Mouse (Mus musculus) lung, postnatal 36 days (tissue): ENCODE data around the gene Tmem202.

ENCODE experiments used
- DNase-seq: peaks from one replicate; pipeline ENCODE4 v3.0.0; 2022; ENCODE audit warnings: mixed read lengths

The Tmem202 gene

DNA sequence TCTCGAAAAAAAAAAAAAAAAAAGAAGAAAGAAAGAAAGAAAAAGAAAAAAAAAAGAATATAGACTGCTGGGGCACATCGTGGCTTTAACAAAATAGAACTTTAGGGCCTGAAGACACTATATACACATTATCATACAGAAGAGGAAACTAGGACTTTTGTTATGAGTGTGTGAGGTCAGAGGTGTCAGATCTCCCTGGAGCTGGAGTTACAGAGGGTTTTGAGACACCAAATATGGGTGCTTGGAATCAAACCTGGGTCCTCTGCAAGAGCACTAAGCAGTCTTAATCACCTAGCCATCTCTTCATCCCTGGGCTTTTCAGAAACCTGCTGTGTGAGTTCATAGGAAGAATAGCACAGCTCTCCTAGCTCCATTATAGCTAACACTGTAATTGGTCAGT, 6.2 kb downstream of the Tmem202 start:
- DNase-seq = no peak

DNA sequence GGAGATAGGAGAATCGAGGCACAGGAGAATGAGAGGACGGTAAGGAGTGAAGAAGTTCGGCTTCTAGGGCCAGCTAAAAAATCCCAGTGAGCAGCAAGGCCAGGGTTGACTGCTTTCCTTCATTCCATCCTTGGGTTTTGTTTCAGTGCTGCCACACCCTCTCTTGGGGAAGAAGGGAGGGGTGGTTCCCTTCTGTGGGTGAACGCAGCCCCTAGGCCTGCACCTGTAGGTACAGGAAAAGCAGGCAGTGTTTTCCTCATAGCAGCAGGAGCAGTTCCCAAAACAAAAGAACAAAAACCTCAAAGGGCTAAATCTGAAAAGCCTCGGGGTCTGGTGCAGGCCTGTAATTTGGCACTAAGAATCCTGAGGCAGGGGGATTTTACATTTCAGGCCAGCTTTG, 8.0 kb downstream of the Tmem202 start:
- no peak for DNase-seq

DNA sequence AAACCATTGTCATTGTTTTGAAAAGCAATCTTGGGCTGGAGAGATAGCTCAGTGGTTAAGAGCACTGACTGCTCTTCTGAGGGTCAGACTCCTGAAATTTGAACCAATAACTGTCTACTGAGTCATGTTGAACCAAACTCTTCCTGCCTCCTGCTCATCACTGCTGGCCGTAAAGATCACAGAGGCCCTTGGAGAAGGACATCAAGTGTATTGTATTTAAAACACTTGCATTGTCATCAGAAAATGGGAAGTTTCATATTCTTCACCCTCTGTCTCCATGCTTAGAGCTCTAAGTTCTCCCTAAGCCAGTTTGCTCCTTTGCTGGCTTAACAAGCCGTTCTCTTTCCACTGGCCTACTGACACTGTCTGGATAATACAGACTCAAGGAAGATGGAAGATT, 11.4 kb downstream of the Tmem202 start:
- no peak for DNase-seq

DNA sequence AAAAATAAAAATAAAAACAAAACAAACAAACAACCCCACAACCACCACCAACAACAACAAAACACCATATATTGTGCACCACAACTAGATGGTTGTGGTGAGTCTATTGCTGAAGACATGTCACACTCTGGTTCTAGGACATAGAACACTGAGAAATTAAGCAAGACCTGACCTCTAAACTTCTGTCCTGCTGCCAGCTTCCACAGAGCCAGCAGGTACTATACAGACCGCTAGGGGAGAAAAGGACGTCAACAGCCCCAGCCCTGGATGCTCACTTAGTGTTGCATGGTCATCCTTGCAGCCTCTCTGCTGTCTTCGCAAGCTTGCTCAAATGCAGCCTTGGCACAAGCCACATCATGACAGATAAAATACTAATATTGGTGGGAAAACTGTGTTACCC, 12.1 kb downstream of the Tmem202 start:
- DNase-seq = no peak

DNA sequence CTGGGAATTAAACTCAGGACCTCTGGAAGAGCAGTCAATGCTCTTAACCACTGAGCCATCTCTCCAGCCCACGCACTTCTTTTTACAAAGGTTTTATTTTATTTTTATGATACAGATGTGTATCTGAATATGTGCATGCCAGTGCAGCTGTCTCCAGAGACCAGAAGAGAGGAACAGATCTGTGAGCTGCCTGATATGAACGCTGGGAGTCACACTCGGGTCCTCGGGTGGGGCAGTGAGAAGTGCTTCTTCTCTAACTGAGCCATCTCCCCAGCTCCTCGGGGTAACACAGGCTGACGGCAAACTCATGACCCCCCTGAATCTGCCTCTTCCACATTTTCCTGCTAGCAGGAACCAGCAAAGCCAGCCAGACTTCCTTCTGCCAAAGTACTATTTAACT, 12.9 kb downstream of the Tmem202 start:
- DNase-seq = no peak

DNA sequence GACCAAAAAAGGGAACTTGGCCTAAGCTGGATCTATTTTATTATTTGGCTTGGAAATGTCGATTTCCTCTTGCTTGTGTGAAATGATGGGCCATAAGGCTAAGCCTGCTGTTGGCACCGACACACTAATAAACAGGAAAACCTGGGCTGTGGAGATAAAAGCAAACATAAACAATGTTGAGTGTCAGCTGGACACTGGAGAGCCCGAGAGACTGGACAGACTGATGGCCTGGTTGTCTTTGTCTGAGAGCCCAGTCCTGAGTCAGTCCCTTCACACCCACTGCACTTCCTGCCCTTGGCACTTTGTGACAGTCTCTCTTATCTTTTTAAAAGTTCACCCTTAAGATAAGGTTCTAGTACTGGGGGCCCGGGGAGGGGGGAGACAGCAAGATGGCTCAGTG, 16.7 kb downstream of the Tmem202 start:
- peak; percentile 84 for DNase-seq

DNA sequence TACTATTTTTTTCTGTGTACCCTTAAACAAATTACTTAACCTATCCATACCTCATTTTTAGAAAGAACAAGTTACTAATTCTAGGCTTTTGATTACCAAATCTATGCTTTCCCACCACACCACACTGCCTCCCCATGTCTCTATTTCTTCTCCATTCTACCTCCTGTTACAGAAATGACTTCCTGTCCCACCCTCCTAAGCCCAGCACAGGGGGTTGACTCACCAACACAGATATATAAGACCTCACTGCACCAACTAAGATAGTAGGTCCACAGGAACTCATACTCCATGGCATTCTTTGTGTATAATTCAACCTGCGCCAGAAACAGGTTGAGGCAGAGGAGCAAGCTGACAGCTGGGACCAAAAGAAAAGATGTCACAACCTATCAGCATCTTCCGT, 20.3 kb downstream of the Tmem202 start:
- no peak for DNase-seq

DNA sequence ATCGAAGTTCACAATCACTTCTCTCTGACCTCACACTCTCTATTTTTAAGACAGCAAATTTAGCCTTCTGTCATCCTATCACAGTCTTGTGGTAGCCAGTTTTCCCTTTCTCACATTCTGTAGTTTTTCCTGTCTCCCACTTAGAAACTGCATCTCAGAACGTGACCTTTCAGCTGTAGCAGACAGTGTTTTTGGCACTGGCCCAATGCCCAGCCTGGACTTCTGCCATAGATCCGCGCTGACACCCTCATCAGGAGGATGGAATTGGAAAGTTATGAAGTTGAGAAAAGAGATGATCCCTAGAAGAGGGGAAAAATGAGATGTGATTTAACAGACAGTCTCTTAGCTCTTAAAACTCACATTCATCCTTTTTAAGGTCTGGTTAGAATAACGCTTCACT, 20.7 kb downstream of the Tmem202 start:
- DNase-seq = peak; percentile 35

DNA sequence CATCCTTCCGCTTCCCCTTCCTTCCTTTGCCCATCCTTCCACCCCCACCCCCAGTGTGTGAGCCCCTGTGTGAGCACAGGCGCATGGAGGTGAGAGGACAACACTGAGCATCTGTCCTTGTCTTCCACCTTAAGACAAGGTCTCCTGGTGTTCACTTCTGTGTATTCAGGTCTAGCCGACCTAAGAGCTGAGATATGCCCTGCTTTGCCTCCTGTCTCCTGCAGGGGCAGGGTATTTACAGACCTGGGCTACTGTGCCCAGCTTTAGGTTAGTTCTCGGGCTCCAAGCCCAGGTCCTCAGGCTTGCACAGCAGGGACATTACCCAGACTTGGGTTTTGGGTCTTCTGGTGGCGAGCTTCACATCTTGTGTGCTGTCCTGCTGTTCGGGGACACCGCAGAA, 22.5 kb downstream of the Tmem202 start:
- no peak for DNase-seq

DNA sequence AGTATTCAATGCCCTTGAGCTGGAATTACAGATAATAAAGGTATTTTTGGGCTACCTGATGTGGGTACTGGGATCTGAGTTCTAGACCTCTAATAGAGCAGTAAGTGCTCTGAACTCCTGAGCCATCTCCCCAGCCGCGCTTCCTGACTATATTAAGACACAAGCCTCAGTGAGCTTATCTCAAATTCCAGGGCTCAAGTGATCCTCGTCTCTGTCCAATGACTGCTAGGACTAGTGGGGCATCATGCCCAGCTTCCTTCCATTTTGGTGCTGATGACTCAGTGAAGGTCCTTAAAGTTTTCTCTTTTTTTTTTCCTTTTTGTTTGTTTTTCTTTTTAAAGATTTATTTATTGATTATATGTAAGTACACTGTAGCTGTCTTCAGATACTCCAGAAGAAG, 24.6 kb downstream of the Tmem202 start:
- no peak for DNase-seq

DNA sequence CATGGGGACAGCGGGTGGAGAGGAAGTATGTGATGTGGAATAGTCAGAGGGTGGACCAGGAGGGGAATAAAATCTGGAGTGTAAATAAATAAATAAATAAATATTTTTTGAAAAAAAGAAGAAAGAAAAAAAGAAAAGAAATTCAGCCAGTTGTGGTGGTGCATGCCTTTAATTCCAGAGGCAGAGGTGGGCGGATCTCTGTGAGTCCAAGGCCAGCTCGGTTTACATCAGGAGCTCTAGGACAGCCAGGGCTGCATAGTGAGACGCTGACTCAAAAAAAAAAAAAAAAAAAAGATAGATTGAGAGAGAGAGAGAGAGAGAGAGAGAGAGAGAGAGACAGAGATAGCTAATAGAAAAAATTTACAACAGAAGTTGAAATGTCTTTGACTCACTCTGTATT, 27.3 kb downstream of the Tmem202 start:
- DNase-seq = no peak

DNA sequence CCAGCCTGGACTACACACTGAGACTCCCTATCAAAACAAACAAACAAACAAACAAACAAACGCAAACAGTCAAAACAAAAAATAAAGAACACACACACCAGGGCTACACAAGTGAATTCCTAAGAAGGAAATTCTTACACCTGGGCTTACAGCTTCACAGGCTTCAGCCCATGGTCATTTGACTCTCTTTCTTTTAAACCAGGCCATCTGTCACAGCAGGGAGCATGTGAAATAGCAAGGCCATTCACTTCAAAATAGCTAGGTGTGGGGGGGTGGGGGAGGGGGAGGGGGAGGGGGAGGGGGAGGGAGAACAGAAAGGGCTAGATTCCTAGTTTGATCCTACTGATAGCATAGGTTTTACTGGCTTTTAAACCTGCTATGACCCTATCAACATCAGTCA, 31.5 kb downstream of the Tmem202 start:
- DNase-seq = no peak

DNA sequence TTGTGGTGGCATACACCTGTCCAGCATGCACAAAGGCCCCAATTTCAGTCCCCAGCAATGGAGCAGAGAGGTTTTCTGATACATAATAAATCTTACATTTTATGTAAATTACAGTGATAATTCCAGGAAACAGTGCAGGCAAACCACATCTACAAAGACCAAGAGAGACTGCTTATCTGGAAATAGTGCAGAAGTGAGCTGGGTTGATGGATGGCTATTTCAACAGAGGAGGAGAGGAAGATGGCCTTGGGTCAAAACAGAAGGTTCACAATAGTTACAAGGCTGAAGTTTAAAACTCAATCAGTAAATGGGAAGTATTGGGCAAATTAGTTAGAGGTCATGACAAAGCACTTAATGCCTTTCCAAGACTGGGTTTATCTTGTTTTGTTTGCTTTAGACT, 52.3 kb downstream of the Tmem202 start:
- DNase-seq = no peak

DNA sequence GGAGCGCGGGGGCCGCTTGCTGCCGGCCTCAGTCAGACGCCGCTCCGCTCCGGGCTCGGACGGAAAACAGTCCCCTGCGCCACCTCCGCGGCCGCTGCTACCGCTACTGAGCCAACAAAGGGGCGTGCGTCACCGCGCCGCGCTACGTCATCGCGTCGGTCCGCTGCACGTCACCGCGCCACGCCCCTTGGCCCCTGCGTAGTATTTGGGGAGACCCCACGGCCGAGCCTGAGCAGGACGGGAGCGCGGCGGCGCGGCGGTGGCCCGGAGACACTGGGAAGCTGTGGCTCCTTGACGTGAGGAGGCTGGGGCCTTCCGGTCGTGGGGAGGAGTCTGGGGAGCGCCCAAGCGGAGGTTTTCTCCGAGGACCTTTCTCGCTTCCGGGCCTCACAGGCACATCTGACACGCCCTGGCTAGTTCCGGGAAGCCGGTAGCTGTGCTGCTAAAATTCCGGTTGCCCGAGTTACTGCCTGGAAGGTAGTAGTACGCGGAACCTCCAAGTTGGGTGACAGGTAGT, 53.0 kb downstream of the Tmem202 start, which contains the start of gene Arih1:
TSS of gene Arih1 (minus strand) at position 70 of the 517 bp plus-strand sequence.
- peak; percentile 99 for DNase-seq

DNA sequence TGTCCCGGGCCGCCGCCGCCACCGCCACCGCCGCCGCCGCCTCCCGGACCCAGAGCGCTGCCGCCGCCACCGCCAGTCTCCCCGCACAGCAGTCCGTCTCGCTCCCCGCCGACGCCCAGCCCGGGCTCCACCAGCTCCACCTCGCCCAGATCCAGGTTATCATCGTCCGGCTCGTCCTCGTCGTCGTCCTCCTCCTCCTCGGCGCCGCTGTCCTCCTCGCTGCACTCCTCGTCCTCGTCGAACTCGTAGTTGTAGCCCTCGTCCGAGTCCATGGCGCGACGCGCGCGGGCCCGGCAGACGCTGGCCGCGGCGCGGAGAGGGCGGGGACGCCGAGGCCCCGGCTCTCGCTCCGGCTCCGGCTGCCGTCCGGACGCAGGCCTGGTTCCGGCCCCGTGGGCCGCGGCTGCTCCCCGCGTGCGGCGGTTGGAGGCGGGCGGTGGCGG, 53.5 kb downstream of the Tmem202 start:
- DNase-seq = no peak

DNA sequence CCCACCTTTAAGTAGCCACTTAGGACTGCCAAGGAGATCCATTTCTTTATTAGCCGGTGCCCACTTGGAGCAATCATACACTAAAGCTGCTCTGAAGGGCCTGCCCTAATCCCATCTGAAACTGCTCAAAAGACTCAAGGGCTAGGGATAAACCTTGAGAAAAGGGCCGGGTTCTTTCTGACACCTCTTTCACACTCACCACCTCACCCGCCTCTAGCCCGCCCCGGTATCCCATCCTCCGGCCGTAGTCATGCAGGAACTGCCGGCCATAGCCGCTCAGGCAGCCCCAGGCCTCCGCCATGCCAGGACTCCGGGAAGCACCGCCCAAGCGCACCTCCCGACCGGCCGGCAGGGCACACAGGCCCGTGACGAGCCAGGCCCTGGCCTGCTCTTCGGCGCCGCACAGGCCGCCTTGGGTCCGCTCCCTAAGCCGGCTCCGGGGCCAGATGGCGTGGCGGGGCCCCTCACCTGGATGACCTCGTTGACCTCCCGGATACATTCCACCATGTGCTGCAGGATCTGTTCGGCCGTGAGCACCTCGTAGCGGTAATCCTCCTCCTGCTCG, 54.1 kb downstream of the Tmem202 start:
- peak; percentile 71 for DNase-seq

DNA sequence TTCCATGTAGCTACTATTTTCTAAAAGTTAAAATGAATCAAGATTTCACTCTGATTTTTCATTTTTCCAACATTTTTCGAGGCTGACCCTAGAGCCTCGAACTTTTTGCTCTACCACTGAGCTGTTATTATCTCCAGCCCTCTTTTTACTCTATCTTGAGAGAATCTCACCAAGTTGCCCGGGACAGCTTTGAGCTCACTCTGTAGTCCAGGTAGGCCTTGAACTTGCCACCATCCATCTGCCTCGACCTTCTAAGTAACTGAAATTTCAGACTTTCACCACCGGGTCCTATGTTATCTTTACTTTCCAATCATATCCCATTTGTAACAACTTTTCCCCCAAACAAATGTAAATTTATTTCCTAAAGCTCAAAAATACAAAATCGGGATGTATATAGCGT, 54.9 kb downstream of the Tmem202 start:
- no peak for DNase-seq

DNA sequence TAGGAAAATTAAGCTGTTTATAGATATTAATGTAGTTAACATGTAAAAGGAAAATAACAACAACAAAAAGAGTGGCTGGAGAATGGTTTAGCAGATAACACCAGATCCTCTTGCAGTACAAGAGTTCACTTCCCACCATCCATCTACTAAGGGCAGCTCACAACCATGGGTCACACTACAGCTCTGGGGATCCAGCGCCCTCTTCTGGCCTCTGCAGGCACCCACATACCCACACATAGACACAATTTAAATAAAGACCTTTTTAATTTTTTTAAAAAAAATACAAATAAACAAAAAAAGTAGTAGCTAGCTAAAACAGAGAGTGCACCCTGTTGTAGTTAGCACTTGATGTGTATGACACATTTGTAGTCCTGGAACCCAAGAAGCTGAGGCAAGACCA, 57.2 kb downstream of the Tmem202 start:
- DNase-seq = peak; percentile 73

DNA sequence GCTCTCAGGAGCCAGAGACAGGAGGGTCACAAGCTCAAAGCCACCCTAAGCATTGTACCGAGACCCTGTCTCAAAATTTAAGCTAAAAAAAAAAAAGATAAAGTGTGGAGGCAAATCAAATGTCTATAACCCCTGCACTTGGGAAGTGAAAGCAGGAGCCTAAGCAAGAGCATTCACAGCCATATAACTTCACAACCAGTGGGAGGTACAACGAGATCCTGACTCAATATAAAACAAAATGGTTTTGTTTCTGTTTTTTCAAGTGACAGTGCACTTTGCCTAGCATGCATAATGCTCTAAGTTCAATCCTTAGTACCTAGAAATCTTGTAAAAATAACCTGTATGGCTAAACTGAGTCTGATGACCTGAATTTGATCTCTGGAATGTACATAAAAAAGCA, 63.0 kb downstream of the Tmem202 start:
- DNase-seq = no peak

DNA sequence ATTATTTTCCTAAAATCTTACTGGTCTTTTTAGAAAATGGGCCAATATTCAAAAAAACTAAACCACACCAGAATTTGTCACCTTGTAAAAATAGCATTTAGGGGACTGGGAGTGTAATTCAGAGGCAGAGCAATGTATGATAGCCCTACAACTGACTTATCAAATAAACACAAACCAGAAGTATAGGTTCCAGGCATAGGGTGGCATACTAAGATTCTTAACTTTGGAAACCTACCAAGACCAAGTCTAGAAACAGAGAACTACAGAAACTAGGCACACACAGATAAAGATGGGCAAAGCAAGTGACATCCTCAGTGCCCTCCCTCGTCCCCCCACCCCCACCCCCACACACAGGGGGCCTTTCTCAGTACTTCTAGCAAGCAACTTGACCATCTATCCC, 64.8 kb downstream of the Tmem202 start:
- DNase-seq = no peak

DNA sequence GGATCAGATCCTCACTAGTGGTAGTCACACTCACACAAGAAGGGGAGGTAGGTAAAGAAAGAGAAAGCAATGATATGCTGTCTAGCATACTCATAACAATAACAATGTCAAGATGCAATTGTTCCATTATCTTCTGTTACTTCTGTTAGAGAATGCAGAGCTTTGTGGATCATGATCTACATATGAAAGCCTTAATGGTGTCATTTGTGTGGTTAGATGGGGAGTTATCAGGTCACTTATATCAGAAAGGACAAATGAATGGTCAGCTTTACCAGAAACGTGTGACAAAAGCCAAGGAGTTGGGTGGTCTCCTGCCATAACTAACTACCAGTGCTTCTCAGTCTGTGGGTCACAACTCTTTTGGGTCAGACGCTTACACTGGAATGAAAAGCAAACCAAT, 66.5 kb downstream of the Tmem202 start:
- no peak for DNase-seq

DNA sequence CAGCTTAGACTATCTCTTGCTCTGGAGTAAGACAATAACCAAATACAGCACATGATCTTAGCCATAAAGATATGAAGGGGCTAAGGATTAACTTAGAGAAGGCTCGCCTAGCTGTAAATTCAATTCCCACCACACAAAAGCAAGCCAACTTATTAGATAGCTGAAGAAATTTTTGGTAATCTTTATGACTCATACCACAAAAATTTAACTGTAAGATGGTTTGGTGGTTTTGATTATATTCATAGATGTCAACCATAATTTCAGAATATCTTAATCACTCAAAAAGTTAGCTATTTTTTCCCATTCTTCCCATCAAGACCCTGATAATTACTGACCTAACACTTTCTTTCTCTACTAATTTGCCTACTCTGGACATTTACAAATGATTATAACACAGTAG, 70.2 kb downstream of the Tmem202 start:
- no peak for DNase-seq
